28 mouse cellular contexts compared by ENCODE assay signal in the genomic region with DNA sequence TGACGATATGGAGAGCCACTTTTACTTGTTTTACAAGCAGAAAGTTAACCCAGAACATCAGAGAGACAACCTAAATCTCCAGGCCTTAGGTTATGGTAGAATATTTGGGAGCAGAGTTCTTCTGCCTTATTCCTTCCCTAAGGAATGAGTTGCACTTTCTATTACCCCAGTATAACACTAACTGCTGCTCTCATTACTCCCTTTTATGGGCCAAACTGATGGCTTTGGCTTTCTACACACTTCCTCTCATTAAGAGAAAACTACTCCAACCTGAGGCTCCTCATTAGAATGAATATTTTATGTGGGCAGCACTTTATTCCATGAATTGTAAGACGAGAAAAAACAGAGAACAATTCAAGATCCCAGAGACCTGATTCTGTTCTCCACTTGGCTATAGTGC.
"Had no signal": no experiment of that assay in that cellular context is flagged by ENCODE, and none has a peak within 500 bp of the region (broad histone marks: within the 10 kb centered on the region; RNA-seq: fewer than 3 reads in every experiment).

No protein-coding gene starts in this region.

- H3K4me3 ChIP-seq: embryonic facial prominence, embryonic 10.5 days; embryonic facial prominence, embryonic 12.5 days; embryonic facial prominence, embryonic 13.5 days; embryonic facial prominence, embryonic 15.5 days; erythroblast, embryonic 14.5 days; forebrain, embryonic 10.5 days; forebrain, embryonic 12.5 days; forebrain, embryonic 13.5 days; forebrain, embryonic 15.5 days; gastrocnemius, adult 2 months; heart, adult 2 months had no signal

- H3K27ac ChIP-seq: embryonic facial prominence, embryonic 10.5 days; embryonic facial prominence, embryonic 12.5 days; embryonic facial prominence, embryonic 13.5 days; embryonic facial prominence, embryonic 15.5 days; forebrain, embryonic 10.5 days; forebrain, embryonic 12.5 days; forebrain, embryonic 13.5 days; forebrain, embryonic 15.5 days; gastrocnemius, adult 2 months; heart, adult 2 months had no signal

- H3K4me1 ChIP-seq: embryonic facial prominence, embryonic 10.5 days; embryonic facial prominence, embryonic 12.5 days; embryonic facial prominence, embryonic 13.5 days; embryonic facial prominence, embryonic 15.5 days; forebrain, embryonic 10.5 days; forebrain, embryonic 12.5 days; forebrain, embryonic 13.5 days; forebrain, embryonic 15.5 days had no signal

- H3K9me3 ChIP-seq: embryonic facial prominence, embryonic 10.5 days; embryonic facial prominence, embryonic 12.5 days; embryonic facial prominence, embryonic 13.5 days; embryonic facial prominence, embryonic 15.5 days; forebrain, embryonic 10.5 days; forebrain, embryonic 12.5 days; forebrain, embryonic 13.5 days; forebrain, embryonic 15.5 days had no signal

- H3K36me3 ChIP-seq: embryonic facial prominence, embryonic 10.5 days; embryonic facial prominence, embryonic 12.5 days; embryonic facial prominence, embryonic 13.5 days; embryonic facial prominence, embryonic 15.5 days; forebrain, embryonic 10.5 days; forebrain, embryonic 12.5 days; forebrain, embryonic 15.5 days had no signal

- DNase-seq: cerebellum, adult 8-10 months; cerebellum, adult 9-10 months; cerebellum, adult 9-11 months; cerebellum, postnatal 10 days; cerebellum, postnatal 14 days; cerebellum, postnatal 25 days; cerebellum, postnatal 36 days; embryo, embryonic 11 days; forebrain, postnatal 0 days; gastrocnemius, adult 2 months; gastrocnemius, postnatal 10 days; gastrocnemius, postnatal 14 days; gastrocnemius, postnatal 25 days; gastrocnemius, postnatal 36 days; heart, adult 11 months; heart, adult 18-20 months; heart, adult 2 months had no signal

- ATAC-seq: forebrain, embryonic 13.5 days; forebrain, embryonic 14.5 days; forebrain, embryonic 15.5 days; forebrain, embryonic 16.5 days; forebrain, postnatal 0 days had no signal

- H3K4me2 ChIP-seq: embryonic facial prominence, embryonic 12.5 days; embryonic facial prominence, embryonic 13.5 days; embryonic facial prominence, embryonic 15.5 days; forebrain, embryonic 12.5 days; forebrain, embryonic 13.5 days; forebrain, embryonic 15.5 days had no signal

- H3K27me3 ChIP-seq: embryonic facial prominence, embryonic 12.5 days; embryonic facial prominence, embryonic 13.5 days; embryonic facial prominence, embryonic 15.5 days; forebrain, embryonic 12.5 days; forebrain, embryonic 13.5 days; forebrain, embryonic 15.5 days had no signal

- H3K9ac ChIP-seq: embryonic facial prominence, embryonic 12.5 days; embryonic facial prominence, embryonic 13.5 days; embryonic facial prominence, embryonic 15.5 days; forebrain, embryonic 12.5 days; forebrain, embryonic 13.5 days; forebrain, embryonic 15.5 days; forebrain, postnatal 0 days had no signal
